In the genomic region with DNA sequence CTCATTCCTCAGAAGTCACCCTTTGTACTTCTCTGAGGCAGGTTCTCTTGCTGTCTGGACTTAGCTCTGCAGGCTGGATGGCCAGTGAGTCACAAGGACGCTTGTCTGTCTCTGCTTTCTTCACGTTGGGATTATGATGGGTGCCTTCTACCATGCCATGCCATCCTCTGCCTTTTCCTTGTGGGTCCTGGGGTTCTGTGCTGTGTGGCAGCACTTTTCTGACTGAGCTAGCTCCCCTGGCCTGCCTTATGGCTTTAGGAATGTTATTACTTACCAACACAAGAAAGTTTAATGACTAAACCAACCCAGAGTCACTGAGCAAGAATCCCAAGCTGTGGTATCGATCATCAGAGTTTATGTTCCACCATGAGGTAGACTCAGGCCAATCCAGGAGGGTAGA, we compare ENCODE assay signal across 32 mouse cellular contexts.
"Had no signal": no experiment of that assay in that cellular context is flagged by ENCODE, and none has a peak within 500 bp of the region (broad histone marks: within the 10 kb centered on the region; RNA-seq: fewer than 3 reads in every experiment).

No protein-coding gene starts in this region.

- DNase-seq: heart, postnatal 14 days; heart, postnatal 36 days; heart, postnatal 4 days; kidney, adult 11 months; kidney, adult 18-20 months; kidney, adult 2 months; kidney, adult 8-10 months; kidney, adult 9 months; kidney, postnatal 10 days; kidney, postnatal 14 days; kidney, postnatal 36 days; kidney, postnatal 4 days; layer of hippocampus, adult 9-11 months; layer of hippocampus, postnatal 36 days had no signal

- H3K36me3 ChIP-seq: heart, embryonic 12.5 days; heart, embryonic 13.5 days; heart, embryonic 15.5 days; hindbrain, embryonic 10.5 days; hindbrain, embryonic 12.5 days; hindbrain, embryonic 13.5 days; hindbrain, embryonic 15.5 days; intestine, embryonic 15.5 days; kidney, embryonic 15.5 days had no signal

- H3K4me3 ChIP-seq: heart, embryonic 12.5 days; heart, embryonic 13.5 days; heart, embryonic 15.5 days; hindbrain, embryonic 10.5 days; hindbrain, embryonic 12.5 days; hindbrain, embryonic 13.5 days; hindbrain, embryonic 15.5 days; intestine, embryonic 15.5 days; kidney, embryonic 15.5 days; layer of hippocampus, adult 2 months; left cerebral cortex, adult 2 months had no signal

- H3K9me3 ChIP-seq: heart, embryonic 15.5 days; hindbrain, embryonic 13.5 days; hindbrain, embryonic 15.5 days; intestine, embryonic 15.5 days had no signal

- H3K4me1 ChIP-seq: hindbrain, embryonic 15.5 days; intestine, embryonic 15.5 days had no signal

- H3K27ac ChIP-seq: heart, embryonic 15.5 days; hindbrain, embryonic 12.5 days; hindbrain, embryonic 13.5 days; hindbrain, embryonic 14.5 days; hindbrain, embryonic 15.5 days; hindbrain, postnatal 0 days; intestine, embryonic 15.5 days; kidney, postnatal 0 days; layer of hippocampus, adult 2 months; left cerebral cortex, adult 2 months had no signal

- ATAC-seq: hindbrain, embryonic 16.5 days; hindbrain, postnatal 0 days; inflammation-experienced regulatory T-cells, adult 6 months; intestine, embryonic 15.5 days; intestine, embryonic 16.5 days; intestine, postnatal 0 days had no signal

- H3K27me3 ChIP-seq: heart, embryonic 12.5 days; heart, embryonic 13.5 days; heart, embryonic 15.5 days; hindbrain, embryonic 12.5 days; hindbrain, embryonic 13.5 days; hindbrain, embryonic 15.5 days; intestine, embryonic 15.5 days; kidney, embryonic 15.5 days had no signal
